Mouse (Mus musculus): ENCODE measurements around the gene Tmem94.

Tmem94 gene

GRCm38 (mm10) chr11:115766356-115766943 is 1.2 kb downstream of the Tmem94 start:
- DNase-seq (ENCODE audit: low spot score in 2 of 2): peak in 1 of 2 experiments; percentile 27

- no peak for DNase-seq (ENCODE audit: low spot score in 2 of 2)
Measured at GRCm38 (mm10) chr11:115766981-115767380, 1.7 kb downstream of the Tmem94 start.

GRCm38 (mm10) chr11:115768896-115769295 is 3.7 kb downstream of the Tmem94 start:
- DNase-seq (ENCODE audit: low spot score in 2 of 2): no peak

GRCm38 (mm10) chr11:115774653-115775052 is 9.4 kb downstream of the Tmem94 start:
- DNase-seq (ENCODE audit: low spot score in 2 of 2): no peak

GRCm38 (mm10) chr11:115775821-115776665 is 10.8 kb downstream of the Tmem94 start:
- no peak for DNase-seq (ENCODE audit: low spot score in 2 of 2)

- DNase-seq (ENCODE audit: low spot score in 2 of 2): no peak
Measured at GRCm38 (mm10) chr11:115776954-115777353, 11.7 kb downstream of the Tmem94 start.

- no peak for DNase-seq (ENCODE audit: low spot score in 2 of 2)
Measured at GRCm38 (mm10) chr11:115777487-115778335, 12.5 kb downstream of the Tmem94 start.

GRCm38 (mm10) chr11:115779038-115779571 is 13.9 kb downstream of the Tmem94 start:
- DNase-seq (ENCODE audit: low spot score in 2 of 2): peak; percentile 53 to 64

- no peak for DNase-seq (ENCODE audit: low spot score in 2 of 2)
Measured at GRCm38 (mm10) chr11:115780141-115781070, 15.2 kb downstream of the Tmem94 start.

- no peak for DNase-seq (ENCODE audit: low spot score in 2 of 2)
Measured at GRCm38 (mm10) chr11:115786473-115786872, 21.2 kb downstream of the Tmem94 start.

- no peak for DNase-seq (ENCODE audit: low spot score in 2 of 2)
Measured at GRCm38 (mm10) chr11:115789787-115790186, 24.6 kb downstream of the Tmem94 start.

GRCm38 (mm10) chr11:115791919-115792318 is 26.7 kb downstream of the Tmem94 start:
- DNase-seq (ENCODE audit: low spot score in 2 of 2): no peak

GRCm38 (mm10) chr11:115792353-115792752 is 27.1 kb downstream of the Tmem94 start:
- DNase-seq (ENCODE audit: low spot score in 2 of 2): no peak

GRCm38 (mm10) chr11:115796898-115797297 is 31.7 kb downstream of the Tmem94 start:
- DNase-seq (ENCODE audit: low spot score in 2 of 2): no peak

GRCm38 (mm10) chr11:115797665-115798064 is 32.4 kb downstream of the Tmem94 start:
- DNase-seq (ENCODE audit: low spot score in 2 of 2): no peak

- no peak for DNase-seq (ENCODE audit: low spot score in 2 of 2)
Measured at GRCm38 (mm10) chr11:115800981-115801380, 35.7 kb downstream of the Tmem94 start.

- DNase-seq (ENCODE audit: low spot score in 2 of 2): no peak
Measured at GRCm38 (mm10) chr11:115803072-115803709, 38.0 kb downstream of the Tmem94 start.

GRCm38 (mm10) chr11:115805005-115805404 is 39.8 kb downstream of the Tmem94 start:
- DNase-seq (ENCODE audit: low spot score in 2 of 2): peak in 1 of 2 experiments; percentile 53

- DNase-seq (ENCODE audit: low spot score in 2 of 2): no peak
Measured at GRCm38 (mm10) chr11:115806154-115806553, 40.9 kb downstream of the Tmem94 start.

- DNase-seq (ENCODE audit: low spot score in 2 of 2): no peak
Measured at GRCm38 (mm10) chr11:115807306-115807705, 42.1 kb downstream of the Tmem94 start.
